Mouse (Mus musculus): ENCODE measurements at regions not wholly inside any gene's neighbourhood (a gene's known extent, or its start where the extent isn't known, plus 50 kb on each side); places are given as distances from the start of the nearest gene placed in this dataset.
"Not testable (repeated sequence)": the region's sequence is repeated elsewhere in the genome, so short reads cannot be mapped to it uniquely, and the experiment has no call there.

GRCm38 (mm10) chr4:3063966-3064365 lies 103.2 kb upstream of the Vmn1r2 start:
- WGBS (ENCODE audit: insufficient replicate concordance) = 24% methylated on average over 3 of the region's 3 CpGs
- Histone ChIP-seq H3K27me3 (ENCODE audit: control insufficient read depth, insufficient read depth, low read length) (no peaks in the 10 kb centered on the region), H3K4me3 (ENCODE audit: insufficient read depth in 1 of 2, low read depth in 2 of 2, low read length in 2 of 2) (no peak overlapping the region), H3K27ac (no peak overlapping the region), H3K9me3 (ENCODE audit: control insufficient read depth, low read length) (peaks cover 4% of the 10 kb centered on the region), H3K9ac (replicated peaks) (no peak overlapping the region), H3K4me2 (ENCODE audit: low read depth) (no peak overlapping the region), H3K4me1 (replicated peaks; ENCODE audit: control insufficient read depth in 2 of 2, insufficient read depth in 2 of 2, low read length in 1 of 2) (no peaks in the 10 kb centered on the region), H3K36me3 (replicated peaks; ENCODE audit: control insufficient read depth, insufficient read depth, low read depth) (no peaks in the 10 kb centered on the region)
- ATAC-seq (ENCODE audit: insufficient read depth) (no peak), DNase-seq (ENCODE audit: low read depth in 3 of 3, low spot score in 3 of 3) (no peak)
- no peak for TF ChIP-seq CTCF (IDR thresholded peaks at IDR 0.05; ENCODE audit: low read depth)
- no peak for TF ChIP-seq EP300 (IDR thresholded peaks at IDR 0.05; ENCODE audit: low read depth)

DNA sequence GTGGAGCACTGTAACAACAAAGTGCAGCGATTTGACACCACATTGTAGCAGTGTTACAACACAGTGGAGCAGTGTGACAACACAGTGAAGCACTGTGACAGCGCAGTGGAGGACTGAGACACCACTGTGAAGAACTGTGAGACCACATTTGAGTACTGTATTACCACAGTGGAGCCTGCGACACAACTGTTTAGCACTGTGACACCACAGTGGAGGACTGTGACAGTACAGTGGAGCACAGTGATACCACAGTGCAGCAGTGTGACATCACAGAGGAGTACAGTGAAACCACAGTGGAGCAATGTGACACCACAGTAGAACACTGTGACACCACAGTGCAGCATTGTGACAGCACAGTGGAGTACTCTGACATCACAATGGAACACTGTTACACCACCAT lies 102.5 kb upstream of the Vmn1r2 start:
- ATAC-seq (ENCODE audit: insufficient read depth) (no peak), DNase-seq (ENCODE audit: low read depth in 3 of 3, low spot score in 3 of 3) (no peak)
- no peaks in the 10 kb centered on the region for H3K27me3 ChIP-seq (ENCODE audit: control insufficient read depth, insufficient read depth, low read length)
- WGBS (ENCODE audit: insufficient replicate concordance) = 27% methylated on average over 3 of the region's 3 CpGs
- H3K9me3 ChIP-seq (ENCODE audit: control insufficient read depth, low read length) = peaks cover 4% of the 10 kb centered on the region
- H3K36me3 ChIP-seq (replicated peaks; ENCODE audit: control insufficient read depth, insufficient read depth, low read depth) = no peaks in the 10 kb centered on the region
- H3K4me3 ChIP-seq (ENCODE audit: insufficient read depth in 1 of 2, low read depth in 2 of 2, low read length in 2 of 2) = no peak overlapping the region
- no peak overlapping the region for H3K4me2 ChIP-seq (ENCODE audit: low read depth)
- no peak overlapping the region for H3K27ac ChIP-seq
- H3K9ac ChIP-seq (replicated peaks) = no peak overlapping the region
- H3K4me1 ChIP-seq (replicated peaks; ENCODE audit: control insufficient read depth in 2 of 2, insufficient read depth in 2 of 2, low read length in 1 of 2) = no peaks in the 10 kb centered on the region
- no peak for TF ChIP-seq EP300 (IDR thresholded peaks at IDR 0.05; ENCODE audit: low read depth)
- TF ChIP-seq CTCF (IDR thresholded peaks at IDR 0.05; ENCODE audit: low read depth) = no peak

DNA sequence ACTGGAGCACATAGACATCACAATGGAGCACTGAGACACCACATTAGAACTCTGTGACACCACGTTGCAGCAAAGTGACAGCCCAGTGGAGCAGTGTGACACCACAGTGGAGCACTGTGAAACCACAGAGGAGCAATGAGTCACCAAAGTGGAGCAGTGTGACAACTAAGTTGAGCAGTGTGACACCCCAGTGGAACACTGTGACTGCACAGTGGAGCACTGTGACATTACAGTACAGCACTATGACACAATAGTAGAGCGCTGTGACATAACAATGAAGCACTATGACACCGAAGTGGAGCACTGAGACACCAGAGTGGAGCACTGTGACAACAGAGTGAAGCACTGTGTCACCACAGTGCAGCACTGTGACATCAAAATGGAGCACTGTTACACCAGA lies 101.8 kb upstream of the Vmn1r2 start:
- H3K9me3 ChIP-seq (ENCODE audit: control insufficient read depth, low read length) = not testable (repeated sequence)

GRCm38 (mm10) chr4:3066051-3066736 lies 100.9 kb upstream of the Vmn1r2 start:
- WGBS (ENCODE audit: insufficient replicate concordance) = 47% methylated on average over 5 of the region's 5 CpGs
- Histone ChIP-seq H3K27me3 (ENCODE audit: control insufficient read depth, insufficient read depth, low read length) (no peaks in the 10 kb centered on the region), H3K36me3 (replicated peaks; ENCODE audit: control insufficient read depth, insufficient read depth, low read depth) (no peaks in the 10 kb centered on the region), H3K4me3 (ENCODE audit: insufficient read depth in 1 of 2, low read depth in 2 of 2, low read length in 2 of 2) (no peak overlapping the region), H3K27ac (no peak overlapping the region), H3K9me3 (ENCODE audit: control insufficient read depth, low read length) (peaks cover 4% of the 10 kb centered on the region), H3K4me1 (replicated peaks; ENCODE audit: control insufficient read depth in 2 of 2, insufficient read depth in 2 of 2, low read length in 1 of 2) (no peaks in the 10 kb centered on the region), H3K4me2 (ENCODE audit: low read depth) (no peak overlapping the region), H3K9ac (replicated peaks) (no peak overlapping the region)
- TF ChIP-seq EP300 (IDR thresholded peaks at IDR 0.05; ENCODE audit: low read depth) (no peak), CTCF (IDR thresholded peaks at IDR 0.05; ENCODE audit: low read depth) (no peak)
- DNase-seq (ENCODE audit: low read depth in 3 of 3, low spot score in 3 of 3) (no peak), ATAC-seq (ENCODE audit: insufficient read depth) (no peak)

More for the DNA sequence above, 101.8 kb upstream of the Vmn1r2 start:
- not testable (repeated sequence) for ATAC-seq (ENCODE audit: insufficient read depth); H3K4me1 ChIP-seq (replicated peaks; ENCODE audit: control insufficient read depth in 2 of 2, insufficient read depth in 2 of 2, low read length in 1 of 2); H3K27me3 ChIP-seq (ENCODE audit: control insufficient read depth, insufficient read depth, low read length); H3K4me3 ChIP-seq (ENCODE audit: insufficient read depth in 1 of 2, low read depth in 2 of 2, low read length in 2 of 2); H3K4me2 ChIP-seq (ENCODE audit: low read depth); H3K9ac ChIP-seq (replicated peaks); H3K27ac ChIP-seq; DNase-seq (ENCODE audit: low read depth in 3 of 3, low spot score in 3 of 3); H3K36me3 ChIP-seq (replicated peaks; ENCODE audit: control insufficient read depth, insufficient read depth, low read depth)
- WGBS (ENCODE audit: insufficient replicate concordance) = 42% methylated on average over 3 of the region's 3 CpGs

DNA sequence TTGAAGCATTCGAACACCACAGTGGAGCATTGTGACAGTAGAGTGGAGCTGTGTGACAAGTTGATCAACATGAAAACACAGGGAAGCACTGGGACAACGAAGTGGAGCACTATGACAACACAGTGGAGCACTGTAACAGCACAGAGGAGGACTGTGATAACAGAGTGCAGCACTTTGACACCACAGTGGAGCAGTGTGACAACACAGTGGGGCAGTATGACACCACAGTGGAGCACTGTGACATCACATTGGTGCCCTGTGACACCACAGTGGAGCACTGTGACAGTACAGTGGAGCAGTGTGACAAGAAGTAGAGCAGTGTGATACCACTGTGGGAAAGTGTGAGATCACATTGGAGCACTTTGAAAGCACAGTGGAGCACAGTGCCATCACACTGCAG lies 99.9 kb upstream of the Vmn1r2 start:
- Histone ChIP-seq H3K4me2 (ENCODE audit: low read depth) (no peak overlapping the region), H3K4me3 (ENCODE audit: insufficient read depth in 1 of 2, low read depth in 2 of 2, low read length in 2 of 2) (no peak overlapping the region), H3K9me3 (ENCODE audit: control insufficient read depth, low read length) (peaks cover 4% of the 10 kb centered on the region), H3K4me1 (replicated peaks; ENCODE audit: control insufficient read depth in 2 of 2, insufficient read depth in 2 of 2, low read length in 1 of 2) (no peaks in the 10 kb centered on the region), H3K27me3 (ENCODE audit: control insufficient read depth, insufficient read depth, low read length) (no peaks in the 10 kb centered on the region), H3K27ac (no peak overlapping the region), H3K36me3 (replicated peaks; ENCODE audit: control insufficient read depth, insufficient read depth, low read depth) (no peaks in the 10 kb centered on the region), H3K9ac (replicated peaks) (no peak overlapping the region)
- ATAC-seq (ENCODE audit: insufficient read depth) = no peak; the same call in 1 of the 2 replicates
- WGBS (ENCODE audit: insufficient replicate concordance) = 32% methylated on average over 2 of the region's 2 CpGs
- TF ChIP-seq EP300 (IDR thresholded peaks at IDR 0.05; ENCODE audit: low read depth) (no peak), CTCF (IDR thresholded peaks at IDR 0.05; ENCODE audit: low read depth) (no peak)
- DNase-seq (ENCODE audit: low read depth in 3 of 3, low spot score in 3 of 3) = no peak
